Mouse (Mus musculus) small intestine, adult 2 months (tissue): ENCODE results near the gene Gpc3.

Experiments
- CTCF ChIP-seq: fragments of 200-500 bp; IDR thresholded peaks from 2 replicates; pipeline ENCODE4 v1.5.1; 2012; ENCODE audit warnings: low read depth, mild to moderate bottlenecking, control low read depth, inconsistent platforms, low read length, moderate library complexity, mixed read lengths; ENCODE audit not compliant: insufficient replicate concordance, insufficient read length; ENCODE audit errors: extremely low read depth
- POLR2A ChIP-seq: fragments of 200-500 bp; IDR thresholded peaks from 2 replicates; pipeline ENCODE4 v1.6.1; 2012; ENCODE audit warnings: low read depth, mild to moderate bottlenecking, control low read depth, inconsistent platforms, low read length, moderate library complexity

GRCm38 (mm10) chrX:52287944-52288343, 325.8 kb downstream of the Gpc3 start:
- TF ChIP-seq CTCF: no peak
- no peak for TF ChIP-seq POLR2A
